Mouse (Mus musculus) liver, embryonic 16.5 days (tissue): ENCODE measurements at regions not wholly inside any gene's neighbourhood (a gene's known extent, or its start where the extent isn't known, plus 50 kb on each side); places are given as distances from the start of the nearest gene placed in this dataset.

ENCODE experiments used
- ATAC-seq: fragments of 200-750 bp; cut with Nextera tagmentation; 2 replicates; pipeline ENCODE4 v1.8.0; 2017; ENCODE audit warnings: low read depth, mild to moderate bottlenecking, moderate number of reproducible peaks, moderate library complexity
- H3K27ac ChIP-seq: fragments of 300-500 bp; sonication (generic); 2 replicates; pipeline ENCODE4 v1.5.1; 2014; ENCODE audit warnings: mild to moderate bottlenecking, low read length
- H3K27me3 ChIP-seq: fragments of 300-500 bp; sonication (generic); 2 replicates; pipeline ENCODE4 v1.6.1; 2014; ENCODE audit warnings: low read depth, low read length, mixed read lengths; ENCODE audit not compliant: control insufficient read depth, insufficient read depth
- H3K36me3 ChIP-seq: fragments of 300-500 bp; sonication (generic); 2 replicates; pipeline ENCODE4 v1.6.1; 2014; ENCODE audit warnings: mild to moderate bottlenecking; ENCODE audit not compliant: control insufficient read depth, insufficient read depth
- H3K4me1 ChIP-seq: fragments of 300-500 bp; sonication (generic); 2 replicates; pipeline ENCODE4 v1.6.1; 2014; ENCODE audit warnings: low read depth, low read length, mixed read lengths; ENCODE audit not compliant: control insufficient read depth
- H3K4me2 ChIP-seq: fragments of 300-500 bp; sonication (generic); 2 replicates; pipeline ENCODE4 v1.6.1; 2014; ENCODE audit warnings: low read depth, low read length, mixed read lengths
- H3K4me3 ChIP-seq: fragments of 300-500 bp; sonication (generic); 2 replicates; pipeline ENCODE4 v1.5.1; 2014; ENCODE audit warnings: low read depth, mild to moderate bottlenecking, low read length
- H3K9ac ChIP-seq: fragments of 300-500 bp; sonication (generic); 2 replicates; pipeline ENCODE4 v1.6.1; 2014; ENCODE audit warnings: low read depth, low read length
- H3K9me3 ChIP-seq: fragments of 300-500 bp; sonication (generic); replicated peaks from 2 replicates; pipeline ENCODE4 v1.6.1; 2016; ENCODE audit warnings: low read length; ENCODE audit not compliant: control insufficient read depth
- WGBS: fragments of 180-500 bp; shearing (Covaris S2); extraction: QIAGEN DNeasy Blood & Tissue Kit; methylation state at CpG from one replicate; pipeline ENCODE4 v1.1.7; 2014; ENCODE audit not compliant: insufficient replicate concordance; 5-methylcytosine and 5-hydroxymethylcytosine counted together

DNA sequence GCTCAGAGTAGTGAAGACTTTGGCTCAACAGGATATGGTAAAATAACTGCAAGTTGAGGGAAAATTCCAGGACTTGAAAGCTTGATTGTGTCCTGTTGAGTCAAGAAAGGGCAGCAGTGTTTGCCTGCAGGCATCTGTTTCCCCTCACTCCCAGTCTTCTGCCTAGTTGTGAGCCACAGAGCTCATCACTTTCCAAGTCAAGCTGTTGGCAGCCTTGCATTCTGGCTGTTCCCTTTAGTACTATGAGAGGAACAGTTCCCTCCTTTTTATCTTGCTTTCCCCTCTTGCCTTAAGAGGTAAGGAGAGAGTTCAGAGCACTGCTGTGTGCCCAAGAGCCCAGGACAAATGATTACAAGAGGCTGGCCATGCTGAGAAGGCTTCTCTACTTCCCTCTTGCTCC, 506.0 kb upstream of the Camk1g start:
- H3K9me3 ChIP-seq = no peaks in the 10 kb centered on the region
- H3K9ac ChIP-seq = no peak overlapping the region
- no peaks in the 10 kb centered on the region for H3K27me3 ChIP-seq
- H3K36me3 ChIP-seq = no peaks in the 10 kb centered on the region
- H3K4me2 ChIP-seq = no peak overlapping the region
- H3K27ac ChIP-seq = no peak overlapping the region
- H3K4me3 ChIP-seq = no peak overlapping the region
- H3K4me1 ChIP-seq = no peaks in the 10 kb centered on the region
- ATAC-seq = no peak

- H3K27me3 ChIP-seq = no peaks in the 10 kb centered on the region
- WGBS = 45% methylated on average over 3 of the region's 3 CpGs
- no peak overlapping the region for H3K9ac ChIP-seq
- no peaks in the 10 kb centered on the region for H3K36me3 ChIP-seq
- no peak overlapping the region for H3K27ac ChIP-seq
- H3K4me2 ChIP-seq = no peak overlapping the region
- no peaks in the 10 kb centered on the region for H3K9me3 ChIP-seq
- H3K4me3 ChIP-seq = no peak overlapping the region
- H3K4me1 ChIP-seq = no peaks in the 10 kb centered on the region
- no peak for ATAC-seq
Measured at GRCm38 (mm10) chr1:193875287-193875686, 505.2 kb upstream of the Camk1g start.

GRCm38 (mm10) chr1:193870731-193871130, 500.6 kb upstream of the Camk1g start:
- no peaks in the 10 kb centered on the region for H3K9me3 ChIP-seq
- H3K4me3 ChIP-seq = no peak overlapping the region
- no peaks in the 10 kb centered on the region for H3K27me3 ChIP-seq
- no peak overlapping the region for H3K9ac ChIP-seq
- H3K4me1 ChIP-seq = no peaks in the 10 kb centered on the region
- 65% methylated on average over 2 of the region's 2 CpGs for WGBS
- no peak overlapping the region for H3K4me2 ChIP-seq
- ATAC-seq = no peak
- no peaks in the 10 kb centered on the region for H3K36me3 ChIP-seq
- no peak overlapping the region for H3K27ac ChIP-seq

DNA sequence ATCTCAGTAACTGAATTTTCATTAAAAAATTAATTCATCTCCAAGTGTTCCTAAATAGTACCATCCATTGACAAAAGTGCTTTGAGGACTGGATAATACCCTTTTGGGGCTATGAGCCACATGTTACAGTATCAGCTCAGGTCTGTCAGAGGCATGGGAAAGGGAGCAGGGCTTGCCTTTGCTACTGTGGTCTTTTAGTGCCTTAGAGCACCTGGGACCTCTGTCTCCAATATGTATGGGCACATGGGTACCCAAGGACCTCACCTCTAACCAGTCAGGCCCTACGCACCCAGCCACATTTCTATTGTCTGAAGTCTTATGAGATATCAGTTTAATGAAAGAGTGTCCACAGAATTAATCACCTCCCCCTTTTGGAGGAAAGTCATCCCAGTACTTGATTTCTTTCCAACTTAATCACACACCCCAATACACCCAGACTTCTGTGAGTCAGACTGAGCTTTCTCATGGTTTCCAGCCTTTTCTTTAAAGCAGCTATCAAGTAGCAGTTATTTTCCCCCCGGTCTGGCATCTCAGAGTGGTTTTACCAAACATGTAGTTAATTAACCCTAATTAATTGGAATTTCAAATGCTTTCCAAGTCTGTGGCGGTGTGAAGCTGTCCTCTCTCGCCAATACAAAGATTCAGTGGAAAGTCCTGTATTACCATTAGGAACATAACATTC, 498.7 kb upstream of the Camk1g start:
- H3K4me1 ChIP-seq = no peaks in the 10 kb centered on the region
- H3K27ac ChIP-seq = no peak overlapping the region
- no peak overlapping the region for H3K9ac ChIP-seq
- 61% methylated on average over 4 of the region's 4 CpGs for WGBS
- H3K4me3 ChIP-seq = no peak overlapping the region
- no peaks in the 10 kb centered on the region for H3K27me3 ChIP-seq
- no peaks in the 10 kb centered on the region for H3K36me3 ChIP-seq
- no peaks in the 10 kb centered on the region for H3K9me3 ChIP-seq
- ATAC-seq = no peak
- H3K4me2 ChIP-seq = no peak overlapping the region

- Histone ChIP-seq H3K4me3 (no peak overlapping the region), H3K9me3 (no peaks in the 10 kb centered on the region), H3K27ac (no peak overlapping the region), H3K36me3 (no peaks in the 10 kb centered on the region), H3K4me1 (no peaks in the 10 kb centered on the region), H3K4me2 (no peak overlapping the region), H3K9ac (no peak overlapping the region), H3K27me3 (no peaks in the 10 kb centered on the region)
- no peak for ATAC-seq
- 59% methylated on average over 5 of the region's 5 CpGs for WGBS
Measured at GRCm38 (mm10) chr1:193860767-193861299, 490.7 kb upstream of the Camk1g start.

DNA sequence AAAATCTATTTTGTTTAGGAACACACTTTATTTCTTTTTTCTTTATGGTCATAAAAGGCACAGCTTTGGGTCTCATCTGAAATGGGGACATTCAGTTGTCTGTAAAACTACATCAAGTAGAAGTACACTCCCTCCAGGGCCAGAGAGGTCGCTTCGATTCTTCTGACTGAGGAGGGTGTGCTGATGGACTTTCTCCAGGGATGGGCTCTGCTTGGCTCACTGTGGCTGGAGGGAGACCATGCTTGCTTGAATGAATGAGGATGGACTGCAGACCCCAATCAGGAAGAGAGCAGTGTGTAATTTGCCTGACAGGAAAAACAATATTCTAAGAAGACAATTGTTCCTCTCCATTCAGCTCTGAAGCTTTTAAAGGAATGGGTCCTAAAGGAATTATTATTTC, 490.3 kb upstream of the Camk1g start:
- Histone ChIP-seq H3K36me3 (no peaks in the 10 kb centered on the region), H3K27ac (no peak overlapping the region), H3K27me3 (no peaks in the 10 kb centered on the region), H3K4me2 (no peak overlapping the region), H3K9me3 (no peaks in the 10 kb centered on the region), H3K9ac (no peak overlapping the region), H3K4me1 (no peaks in the 10 kb centered on the region), H3K4me3 (no peak overlapping the region)
- ATAC-seq = no peak
- 50% methylated on average over 2 of the region's 2 CpGs for WGBS

GRCm38 (mm10) chr1:193859257-193860125, 489.4 kb upstream of the Camk1g start:
- no peak overlapping the region for H3K9ac ChIP-seq
- 48% methylated on average over 10 of the region's 10 CpGs for WGBS
- no peaks in the 10 kb centered on the region for H3K36me3 ChIP-seq
- no peak for ATAC-seq
- H3K4me1 ChIP-seq = no peaks in the 10 kb centered on the region
- no peaks in the 10 kb centered on the region for H3K27me3 ChIP-seq
- no peak overlapping the region for H3K4me3 ChIP-seq
- no peaks in the 10 kb centered on the region for H3K9me3 ChIP-seq
- H3K27ac ChIP-seq = no peak overlapping the region
- H3K4me2 ChIP-seq = no peak overlapping the region

GRCm38 (mm10) chr1:193847922-193848321, 477.8 kb upstream of the Camk1g start:
- H3K4me1 ChIP-seq = no peaks in the 10 kb centered on the region
- H3K36me3 ChIP-seq = no peaks in the 10 kb centered on the region
- no peaks in the 10 kb centered on the region for H3K9me3 ChIP-seq
- H3K27me3 ChIP-seq = no peaks in the 10 kb centered on the region
- no peak overlapping the region for H3K4me3 ChIP-seq
- H3K4me2 ChIP-seq = no peak overlapping the region
- H3K27ac ChIP-seq = no peak overlapping the region
- WGBS = 60% methylated on average over 5 of the region's 5 CpGs
- no peak for ATAC-seq
- no peak overlapping the region for H3K9ac ChIP-seq

GRCm38 (mm10) chr1:193844868-193845267, 474.8 kb upstream of the Camk1g start:
- Histone ChIP-seq H3K27ac (no peak overlapping the region), H3K4me1 (no peaks in the 10 kb centered on the region), H3K27me3 (no peaks in the 10 kb centered on the region), H3K4me3 (no peak overlapping the region), H3K36me3 (no peaks in the 10 kb centered on the region), H3K9ac (no peak overlapping the region), H3K9me3 (no peaks in the 10 kb centered on the region), H3K4me2 (no peak overlapping the region)
- no peak; the same call in 1 of the 2 replicates for ATAC-seq
